Mouse (Mus musculus) thymus, adult 2 months (tissue): Measurements from ENCODE around the gene Pcgf5. TPM values are rescaled to one million over a fixed set of nuclear protein-coding genes. Genes with fewer than 3 reads are reported as not detected.
A peak's percentile ranks its signal among the peaks of the same experiment; 100 is the strongest.

Experiments
- DNase-seq: peaks from one replicate; pipeline ENCODE4 v3.0.0; 2021
- H3K27ac ChIP-seq: fragments of 200-500 bp; 2 replicates; pipeline ENCODE4 v1.5.1; 2012; ENCODE audit warnings: low read length, control low read depth; ENCODE audit not compliant: control insufficient read depth, insufficient read depth
- H3K27me3 ChIP-seq: fragments of 200-500 bp; 2 replicates; pipeline ENCODE4 v1.6.1; 2012; ENCODE audit warnings: mild to moderate bottlenecking, low read length, moderate library complexity, mixed read lengths; ENCODE audit not compliant: control insufficient read depth, insufficient read depth
- H3K36me3 ChIP-seq: fragments of 200-500 bp; 2 replicates; pipeline ENCODE4 v1.6.1; 2012; ENCODE audit warnings: mild to moderate bottlenecking, low read length, moderate library complexity; ENCODE audit not compliant: control insufficient read depth, insufficient read depth
- H3K4me1 ChIP-seq: fragments of 200-500 bp; replicated peaks from 2 replicates; pipeline ENCODE4 v1.6.1; 2012; ENCODE audit warnings: low read length; ENCODE audit not compliant: control insufficient read depth, insufficient read depth
- H3K4me3 ChIP-seq: fragments of 200-500 bp; 2 replicates; pipeline ENCODE4 v1.5.1; 2012; ENCODE audit warnings: mild to moderate bottlenecking, low read length, control low read depth, moderate library complexity; ENCODE audit not compliant: control insufficient read depth, insufficient read depth
- CTCF ChIP-seq: fragments of 200-500 bp; IDR thresholded peaks from 2 replicates; pipeline ENCODE4 v1.5.1; 2012; ENCODE audit warnings: mild to moderate bottlenecking, control low read depth, low read length, moderate library complexity, borderline replicate concordance; ENCODE audit not compliant: control insufficient read depth, poor library complexity, insufficient read depth; ENCODE audit errors: extremely low read depth
- POLR2A ChIP-seq: fragments of 200-500 bp; IDR thresholded peaks from 2 replicates; pipeline ENCODE4 v1.6.1; 2012; ENCODE audit warnings: mild to moderate bottlenecking, low read length, control low read depth, moderate library complexity; ENCODE audit not compliant: control insufficient read depth, poor library complexity, insufficient read depth; ENCODE audit errors: extremely low read depth
- WGBS: fragments of 180-500 bp; shearing (Covaris S2); methylation state at CpG from one replicate; pipeline ENCODE4 v1.1.7; 2018; 5-methylcytosine and 5-hydroxymethylcytosine counted together
- polyA plus RNA-seq: library from polyadenylated mRNA; depleted of rRNA; stranded (reverse); fragments of >200 nt; gene quantifications from 2 replicates; pipeline ENCODE4 v1.2.3, GENCODE M21; 2012

Gene Pcgf5
- polyA plus RNA-seq, 1 experiment = 21.2 TPM

GRCm38 (mm10) chr19:36398500-36398899 lies 50.4 kb downstream of the Pcgf5 start:
- WGBS = 92% methylated on average over 3 of the region's 3 CpGs
- H3K36me3 ChIP-seq = no peaks in the 10 kb centered on the region
- DNase-seq = no peak
- H3K27me3 ChIP-seq = no peaks in the 10 kb centered on the region
- no peak overlapping the region for H3K4me3 ChIP-seq
- no peak overlapping the region for H3K27ac ChIP-seq
- H3K4me1 ChIP-seq = no peaks in the 10 kb centered on the region
- TF ChIP-seq POLR2A (no peak), CTCF (no peak)

GRCm38 (mm10) chr19:36408352-36409100 lies 60.4 kb downstream of the Pcgf5 start:
- TF ChIP-seq POLR2A (no peak), CTCF (no peak)
- 91% methylated on average over 10 of the region's 10 CpGs for WGBS
- peaks cover 6% of the 10 kb centered on the region for H3K4me1 ChIP-seq
- no peak overlapping the region for H3K4me3 ChIP-seq
- H3K36me3 ChIP-seq = no peaks in the 10 kb centered on the region; the same call in 1 of the 2 replicates
- no peaks in the 10 kb centered on the region for H3K27me3 ChIP-seq
- H3K27ac ChIP-seq = no peak overlapping the region
- no peak for DNase-seq

- no peaks in the 10 kb centered on the region for H3K27me3 ChIP-seq
- peak overlapping the region; percentile 93 for H3K4me3 ChIP-seq
- peak; percentile 86 for TF ChIP-seq POLR2A
- peak; percentile 19; the same call in 1 of the 2 replicates for TF ChIP-seq CTCF
- H3K36me3 ChIP-seq = no peaks in the 10 kb centered on the region; the same call in 1 of the 2 replicates
- H3K27ac ChIP-seq = no peak overlapping the region
- 3% methylated on average over 49 of the region's 53 CpGs for WGBS
- peak; percentile 99 for DNase-seq
- H3K4me1 ChIP-seq = peaks cover 6% of the 10 kb centered on the region
Measured at GRCm38 (mm10) chr19:36409280-36409860, 61.3 kb downstream of the Pcgf5 start.

GRCm38 (mm10) chr19:36409861-36410392 lies 61.8 kb downstream of the Pcgf5 start:
- TF ChIP-seq POLR2A (no peak), CTCF (no peak)
- Histone ChIP-seq H3K27me3 (no peaks in the 10 kb centered on the region), H3K27ac (no peak overlapping the region), H3K36me3 (no peaks in the 10 kb centered on the region; the same call in 1 of the 2 replicates), H3K4me1 (peaks cover 6% of the 10 kb centered on the region), H3K4me3 (peak overlapping the region; percentile 93)
- DNase-seq = peak; percentile 45
- WGBS = 2% methylated on average over 72 of the region's 82 CpGs

GRCm38 (mm10) chr19:36419885-36420284 lies 71.8 kb downstream of the Pcgf5 start:
- Histone ChIP-seq H3K36me3 (0 out of 2 replicates have a peak, but pooled peaks cover 4% of the 10 kb centered on the region), H3K27me3 (no peaks in the 10 kb centered on the region), H3K4me1 (no peaks in the 10 kb centered on the region), H3K27ac (no peak overlapping the region), H3K4me3 (no peak overlapping the region)
- TF ChIP-seq POLR2A (no peak), CTCF (no peak)
- DNase-seq = no peak

GRCm38 (mm10) chr19:36427195-36427876 lies 79.2 kb downstream of the Pcgf5 start:
- 97% methylated on average over 7 of the region's 7 CpGs for WGBS
- no peak for DNase-seq
- no peak overlapping the region for H3K27ac ChIP-seq
- no peak for TF ChIP-seq CTCF
- TF ChIP-seq POLR2A = no peak
- H3K27me3 ChIP-seq = no peaks in the 10 kb centered on the region
- H3K4me1 ChIP-seq = no peaks in the 10 kb centered on the region
- H3K4me3 ChIP-seq = no peak overlapping the region
- no peaks in the 10 kb centered on the region for H3K36me3 ChIP-seq
